ENCODE assay signal across 8 mouse cellular contexts in the genomic region with DNA sequence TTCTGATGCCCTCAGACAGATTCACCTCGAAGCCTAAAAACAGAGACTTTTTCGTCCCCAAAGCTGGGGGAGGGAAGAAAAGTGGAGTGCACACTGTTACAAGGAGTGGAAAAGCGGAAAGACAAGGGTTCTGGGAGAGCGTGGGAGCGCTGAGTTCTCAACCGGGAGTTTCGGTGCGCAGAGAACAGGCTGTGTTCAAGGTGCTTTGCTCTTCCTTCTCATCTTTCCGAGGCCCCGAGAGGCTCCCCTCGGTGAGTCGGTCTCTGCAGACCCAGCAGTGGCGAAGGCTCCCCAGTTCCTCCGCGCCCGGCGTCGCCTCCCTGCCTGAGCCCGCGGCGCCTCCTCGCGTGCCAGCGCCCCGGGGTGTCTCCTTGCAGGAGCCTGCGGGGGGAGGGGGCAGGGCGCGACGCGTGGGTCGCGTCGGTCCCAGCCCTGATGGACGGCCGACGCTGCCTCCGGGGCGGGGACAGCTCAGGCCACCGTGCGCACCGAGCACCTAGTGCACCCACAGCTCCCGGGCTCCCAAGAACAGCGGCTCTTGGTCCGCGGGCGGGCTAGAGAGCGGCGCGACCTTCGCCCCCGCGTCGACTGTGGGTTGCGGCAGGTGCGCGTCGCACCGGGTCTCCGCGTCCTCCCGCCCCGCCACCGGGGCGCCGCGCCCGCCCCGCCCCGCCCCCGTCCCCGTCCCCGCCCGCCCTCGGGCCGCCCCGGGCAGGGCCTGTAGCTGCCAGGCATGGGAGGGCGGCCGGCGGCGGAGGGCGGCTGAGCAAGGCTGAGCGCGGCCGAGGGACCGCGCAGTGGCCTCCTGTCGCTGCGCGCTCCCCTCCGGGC. TPM values are rescaled to one million over a fixed set of nuclear protein-coding genes. Genes with fewer than 3 reads are reported as not detected.
A peak's percentile ranks its signal among the peaks of the same experiment; 100 is the strongest.
DNase-seq lines count a peak whose midpoint lies in the region; ATAC-seq and TF ChIP-seq lines count a peak whose summit lies in the region.

No protein-coding gene starts in this region.

- H3K27ac ChIP-seq in forebrain, embryonic 11.5 days (ENCODE audit: low read depth, low read length): no peak overlapping the region
- H3K27ac ChIP-seq in lung, postnatal 0 days (ENCODE audit: low read length): no peak overlapping the region

- H3K4me1 ChIP-seq in forebrain, embryonic 11.5 days (replicated peaks; ENCODE audit: control insufficient read depth, insufficient read depth, low read length): peaks cover 7% of the 10 kb centered on the region
- no peaks in the 10 kb centered on the region for H3K4me1 ChIP-seq in lung, postnatal 0 days (ENCODE audit: insufficient read depth, low read depth, low read length)

- peak; percentile 81 for ATAC-seq in forebrain, embryonic 11.5 days (replicated peaks; ENCODE audit: low FRiP score)
- ATAC-seq in lung, postnatal 0 days: peak; percentile 87

- under 1% methylated on average over 55 of the region's 90 CpGs for whole genome bisulfite sequencing in forebrain, embryonic 11.5 days
- WGBS in lung, postnatal 0 days: 4% methylated on average over 55 of the region's 90 CpGs

- H3K9ac ChIP-seq in forebrain, embryonic 11.5 days (ENCODE audit: low read length): peak overlapping the region; percentile 41
- H3K9ac ChIP-seq in lung, postnatal 0 days (replicated peaks; ENCODE audit: low read depth): no peak overlapping the region

- H3K36me3 ChIP-seq in forebrain, embryonic 11.5 days (ENCODE audit: control insufficient read depth, insufficient read depth, low read length): no peaks in the 10 kb centered on the region
- H3K36me3 ChIP-seq in lung, postnatal 0 days (ENCODE audit: insufficient read depth, low read length): no peaks in the 10 kb centered on the region

- peak overlapping the region; percentile 97 for H3K4me2 ChIP-seq in forebrain, embryonic 11.5 days (ENCODE audit: low read depth, low read length, severe bottlenecking)
- H3K4me2 ChIP-seq in lung, postnatal 0 days (replicated peaks; ENCODE audit: low read depth, low read length): peak overlapping the region; percentile 97

- H3K9me3 ChIP-seq in forebrain, embryonic 11.5 days (ENCODE audit: control insufficient read depth, low read length): no peaks in the 10 kb centered on the region
- no peaks in the 10 kb centered on the region for H3K9me3 ChIP-seq in lung, postnatal 0 days (ENCODE audit: low read length)

- TF ChIP-seq CTCF in lung, postnatal 0 days (IDR thresholded peaks at IDR 0.05): no peak

- peak; percentile 42 to 51 for DNase-seq in urinary bladder, adult 18-20 months (ENCODE audit: low spot score in 2 of 2)
- DNase-seq in urinary bladder, postnatal 10 days (ENCODE audit: low spot score): no peak
- DNase-seq in forebrain, embryonic 11.5 days (ENCODE audit: low spot score): peak; percentile 68
- peak; percentile 33 for DNase-seq in heart, postnatal 4 days
- DNase-seq in layer of hippocampus, postnatal 10 days (ENCODE audit: low spot score in 2 of 2): peak; percentile 44 to 49
- peak; percentile 17 for DNase-seq in lung, postnatal 0 days (ENCODE audit: low spot score)
- DNase-seq in retina, postnatal 1 day: peak; percentile 65
- DNase-seq in yolk sac, embryonic 10.5 days (ENCODE audit: low spot score): peak; percentile 23

- H3K4me3 ChIP-seq in forebrain, embryonic 11.5 days (ENCODE audit: low read depth, low read length): peak overlapping the region; percentile 54
- H3K4me3 ChIP-seq in lung, postnatal 0 days (ENCODE audit: low read depth, low read length): peak overlapping the region; percentile 57

- H3K27me3 ChIP-seq in forebrain, embryonic 11.5 days (ENCODE audit: control insufficient read depth, insufficient read depth, low read length): peaks cover 37% of the 10 kb centered on the region
- H3K27me3 ChIP-seq in lung, postnatal 0 days (replicated peaks; ENCODE audit: insufficient read depth, low read length): peaks cover 33% of the 10 kb centered on the region

- no peak for TF ChIP-seq EP300 in lung, postnatal 0 days (IDR thresholded peaks at IDR 0.05)

RNA-seq across cellular contexts. Expression of a gene that starts 0.7 kb away (rescaled TPM):
- polyA plus RNA-seq in forebrain, embryonic 11.5 days (2014; fragmentation: Nextera tagmentation; extraction: Ambion mirVana): 0.07 TPM in 1 of 2 replicates, not detected in the other
- total RNA-seq in heart, postnatal 4 days (2021): 1 to 10 TPM in 1 of 2 experiments, under 1 TPM in 1; 0.97 to 1.0 TPM
- total RNA-seq in layer of hippocampus, postnatal 10 days (2021): 10 to 100 TPM; 14.9 to 16.2 TPM
- 0.11 and 0.13 TPM in 2 replicates for polyA plus RNA-seq in lung, postnatal 0 days (2015; fragmentation: Nextera tagmentation; extraction: Ambion mirVana)

Comparison
In these comparisons a context has a peak if more than half of its experiments do, and no peak if none do; other contexts are left out.
1. RNA of a gene that starts 0.7 kb away (total RNA-seq): 14.9 to 16.2 TPM in layer of hippocampus, postnatal 10 days; 0.97 to 1.0 TPM in heart, postnatal 4 days; every median in the first group is over 4 times any median in the second.